Mouse (Mus musculus) stomach, embryonic 16.5 days (tissue): Measurements from ENCODE around the gene Eefsec. TPM values are rescaled to one million over a fixed set of nuclear protein-coding genes. Genes with fewer than 3 reads are reported as not detected.

Experiments
- ATAC-seq: fragments of 200-750 bp; cut with Nextera tagmentation; 2 replicates; pipeline ENCODE4 v1.8.0; 2017; ENCODE audit warnings: moderate number of reproducible peaks, moderate TSS enrichment; ENCODE audit not compliant: insufficient read depth, low FRiP score
- H3K27ac ChIP-seq: fragments of 300-500 bp; sonication (generic); 2 replicates; pipeline ENCODE4 v1.5.1; 2014; ENCODE audit warnings: low read length
- H3K27me3 ChIP-seq: fragments of 300-500 bp; sonication (generic); 2 replicates; pipeline ENCODE4 v1.6.1; 2014; ENCODE audit warnings: low read length, control low read depth, mixed read lengths; ENCODE audit not compliant: control insufficient read depth, insufficient read depth
- H3K36me3 ChIP-seq: fragments of 300-500 bp; sonication (generic); 2 replicates; pipeline ENCODE4 v1.6.1; 2014; ENCODE audit warnings: low read length; ENCODE audit not compliant: control insufficient read depth, insufficient read depth
- H3K4me1 ChIP-seq: fragments of 300-500 bp; sonication (generic); 2 replicates; pipeline ENCODE4 v1.6.1; 2014; ENCODE audit warnings: low read length, control low read depth, mixed read lengths; ENCODE audit not compliant: control insufficient read depth, insufficient read depth
- H3K4me2 ChIP-seq: fragments of 300-500 bp; sonication (generic); 2 replicates; pipeline ENCODE4 v1.6.1; 2014; ENCODE audit warnings: low read depth, low read length, mixed read lengths
- H3K4me3 ChIP-seq: fragments of 300-500 bp; sonication (generic); replicated peaks from 2 replicates; pipeline ENCODE4 v1.5.1; 2014; ENCODE audit warnings: mild to moderate bottlenecking, low read length
- H3K9ac ChIP-seq: fragments of 300-500 bp; sonication (generic); 2 replicates; pipeline ENCODE4 v1.6.1; 2014; ENCODE audit warnings: low read length
- H3K9me3 ChIP-seq: fragments of 300-500 bp; sonication (generic); replicated peaks from 2 replicates; pipeline ENCODE4 v1.6.1; 2016; ENCODE audit warnings: low read length, control low read depth; ENCODE audit not compliant: control insufficient read depth
- WGBS: fragments of 180-500 bp; shearing (Covaris S2); extraction: QIAGEN DNeasy Blood & Tissue Kit; methylation state at CpG from one replicate; pipeline ENCODE4 v1.1.7; 2014; 5-methylcytosine and 5-hydroxymethylcytosine counted together
- polyA plus RNA-seq: library from polyadenylated mRNA; unstranded; fragments of >200 nt; fragmentation: Nextera tagmentation; extraction: Ambion mirVana; gene quantifications from 2 replicates; pipeline ENCODE4 v1.2.1, GENCODE M21; 2015

Eefsec gene
- polyA plus RNA-seq, 1 experiment from 2014 or later, result 29.7 TPM

- WGBS, result 84% methylated on average over 12 of the region's 12 CpGs
These were observed 217.1 kb downstream of the Eefsec start for GRCm38 (mm10) chr6:88229221-88229620.

GRCm38 (mm10) chr6:88227537-88227936, 218.8 kb downstream of the Eefsec start:
- WGBS, result 56% methylated on average over 7 of the region's 7 CpGs
- Histone ChIP-seq H3K27ac (no peak overlapping the region), H3K4me2 (no peak overlapping the region), H3K4me1 (no peaks in the 10 kb centered on the region), H3K9ac (no peak overlapping the region), H3K36me3 (no peaks in the 10 kb centered on the region), H3K27me3 (no peaks in the 10 kb centered on the region), H3K9me3 (no peaks in the 10 kb centered on the region), H3K4me3 (no peak overlapping the region)
- no peak for ATAC-seq

More at GRCm38 (mm10) chr6:88229221-88229620, 217.1 kb downstream of the Eefsec start:
- no peak overlapping the region for H3K27ac ChIP-seq
- H3K4me3 ChIP-seq, result no peak overlapping the region
- H3K27me3 ChIP-seq, result no peaks in the 10 kb centered on the region
- no peaks in the 10 kb centered on the region for H3K9me3 ChIP-seq
- H3K36me3 ChIP-seq, result no peaks in the 10 kb centered on the region
- H3K9ac ChIP-seq, result no peak overlapping the region
- H3K4me1 ChIP-seq, result 0 out of 2 replicates have a peak, but pooled peaks cover 5% of the 10 kb centered on the region
- no peak overlapping the region for H3K4me2 ChIP-seq
- no peak for ATAC-seq

GRCm38 (mm10) chr6:88226570-88226994, 219.8 kb downstream of the Eefsec start:
- no peaks in the 10 kb centered on the region for H3K9me3 ChIP-seq
- no peak for ATAC-seq
- no peak overlapping the region for H3K9ac ChIP-seq
- H3K4me3 ChIP-seq, result no peak overlapping the region
- 31% methylated on average over 5 of the region's 5 CpGs for WGBS
- no peak overlapping the region for H3K4me2 ChIP-seq
- H3K27ac ChIP-seq, result no peak overlapping the region
- no peaks in the 10 kb centered on the region for H3K27me3 ChIP-seq
- no peaks in the 10 kb centered on the region for H3K4me1 ChIP-seq
- H3K36me3 ChIP-seq, result no peaks in the 10 kb centered on the region

- H3K4me1 ChIP-seq, result no peaks in the 10 kb centered on the region
- 45% methylated on average over 10 of the region's 10 CpGs for WGBS
- no peaks in the 10 kb centered on the region; the same call in 1 of the 2 replicates for H3K9me3 ChIP-seq
- no peaks in the 10 kb centered on the region for H3K27me3 ChIP-seq
- H3K9ac ChIP-seq, result no peak within 1 kb of the TSS
- no peak for ATAC-seq
- no peak within 1 kb of the TSS for H3K4me2 ChIP-seq
- H3K4me3 ChIP-seq, result no peak within 1 kb of the TSS
- H3K36me3 ChIP-seq, result no peaks in the 10 kb centered on the region
- no peak within 1 kb of the TSS for H3K27ac ChIP-seq
These were observed 224.4 kb downstream of the Eefsec start, which contains the start of gene Dnajb8 for GRCm38 (mm10) chr6:88221968-88222367. TSS of gene Dnajb8 (plus strand) at chr6:88222268.

- 23% methylated on average over 4 of the region's 4 CpGs for WGBS
- Histone ChIP-seq H3K27ac (no peak overlapping the region), H3K4me3 (no peak overlapping the region), H3K27me3 (no peaks in the 10 kb centered on the region), H3K9me3 (no peaks in the 10 kb centered on the region; the same call in 1 of the 2 replicates), H3K4me1 (no peaks in the 10 kb centered on the region; the same call in 1 of the 2 replicates), H3K4me2 (no peak overlapping the region), H3K36me3 (no peaks in the 10 kb centered on the region), H3K9ac (no peak overlapping the region)
- no peak for ATAC-seq
These were observed 227.2 kb downstream of the Eefsec start for GRCm38 (mm10) chr6:88219094-88219493.

GRCm38 (mm10) chr6:88216199-88216598, 230.1 kb downstream of the Eefsec start:
- no peak for ATAC-seq
- H3K27ac ChIP-seq, result no peak overlapping the region
- no peak overlapping the region for H3K4me2 ChIP-seq
- H3K36me3 ChIP-seq, result no peaks in the 10 kb centered on the region
- H3K4me3 ChIP-seq, result no peak overlapping the region
- no peak overlapping the region for H3K9ac ChIP-seq
- H3K27me3 ChIP-seq, result no peaks in the 10 kb centered on the region
- H3K4me1 ChIP-seq, result no peaks in the 10 kb centered on the region; the same call in 1 of the 2 replicates
- 73% methylated on average over 4 of the region's 4 CpGs for WGBS
- H3K9me3 ChIP-seq, result no peaks in the 10 kb centered on the region; the same call in 1 of the 2 replicates

GRCm38 (mm10) chr6:88215797-88216196, 230.5 kb downstream of the Eefsec start:
- Histone ChIP-seq H3K36me3 (no peaks in the 10 kb centered on the region), H3K27me3 (no peaks in the 10 kb centered on the region), H3K9me3 (no peaks in the 10 kb centered on the region; the same call in 1 of the 2 replicates), H3K4me3 (no peak overlapping the region), H3K4me2 (no peak overlapping the region), H3K9ac (no peak overlapping the region), H3K4me1 (no peaks in the 10 kb centered on the region; the same call in 1 of the 2 replicates), H3K27ac (no peak overlapping the region)
- WGBS, result 34% methylated on average over 6 of the region's 6 CpGs
- ATAC-seq, result no peak

- no peaks in the 10 kb centered on the region for H3K36me3 ChIP-seq
- peaks cover 21% of the 10 kb centered on the region for H3K27me3 ChIP-seq
- no peak overlapping the region for H3K4me3 ChIP-seq
- H3K4me1 ChIP-seq, result no peaks in the 10 kb centered on the region
- WGBS, result 54% methylated on average over 3 of the region's 3 CpGs
- H3K9me3 ChIP-seq, result no peaks in the 10 kb centered on the region
- no peak overlapping the region for H3K27ac ChIP-seq
- ATAC-seq, result no peak
- H3K4me2 ChIP-seq, result no peak overlapping the region
- H3K9ac ChIP-seq, result no peak overlapping the region
These were observed 236.2 kb downstream of the Eefsec start for GRCm38 (mm10) chr6:88210182-88210581.

GRCm38 (mm10) chr6:88209453-88209852, 236.9 kb downstream of the Eefsec start:
- Histone ChIP-seq H3K36me3 (no peaks in the 10 kb centered on the region), H3K27me3 (peaks cover 28% of the 10 kb centered on the region), H3K4me1 (peaks cover 6% of the 10 kb centered on the region; the same call in 1 of the 2 replicates), H3K27ac (no peak overlapping the region), H3K4me3 (no peak overlapping the region), H3K9ac (no peak overlapping the region), H3K9me3 (no peaks in the 10 kb centered on the region), H3K4me2 (no peak overlapping the region)
- no peak for ATAC-seq
- WGBS, result 82% methylated on average over 5 of the region's 5 CpGs
